Mouse (Mus musculus): ENCODE data around the gene Immp2l.

- TF ChIP-seq CTCF (IDR thresholded peaks at IDR 0.05; ENCODE audit: extremely low read depth, insufficient read length, insufficient replicate concordance, low read depth, low read length) (no peak), POLR2A (IDR thresholded peaks at IDR 0.05; ENCODE audit: low read depth, low read length) (no peak)
Measured at GRCm38 (mm10) chr12:41566433-41566794, 542.5 kb downstream of the Immp2l start.

Measured in small intestine, adult 2 months (tissue).